Mouse (Mus musculus) neural tube, embryonic 10.5 days (tissue): ENCODE data around the gene Sugct.

Experiments
- DNase-seq: peaks from one replicate; pipeline ENCODE4 v3.0.0-alpha.2; 2017; ENCODE audit warnings: low spot score; ENCODE audit errors: extremely low spot score

Gene Sugct

GRCm38 (mm10) chr13:17039727-17040126, 655.6 kb downstream of the Sugct start:
- no peak for DNase-seq

- no peak for DNase-seq
Observed at GRCm38 (mm10) chr13:17038341-17038740, 657.0 kb downstream of the Sugct start.

- DNase-seq: no peak
Observed at GRCm38 (mm10) chr13:17037899-17038298, 657.5 kb downstream of the Sugct start.

GRCm38 (mm10) chr13:17030761-17031160, 664.6 kb downstream of the Sugct start:
- no peak for DNase-seq

- peak; percentile 22 for DNase-seq
Observed at GRCm38 (mm10) chr13:17028595-17028994, 666.8 kb downstream of the Sugct start.

GRCm38 (mm10) chr13:17027846-17028529, 667.4 kb downstream of the Sugct start:
- no peak for DNase-seq

- DNase-seq: no peak
Observed at GRCm38 (mm10) chr13:17027001-17027400, 668.4 kb downstream of the Sugct start.

- DNase-seq: no peak
Observed at GRCm38 (mm10) chr13:16996464-16996863, 698.9 kb downstream of the Sugct start.

GRCm38 (mm10) chr13:16995321-16995720, 700.0 kb downstream of the Sugct start:
- DNase-seq: no peak

GRCm38 (mm10) chr13:16977743-16978142, 717.6 kb downstream of the Sugct start:
- DNase-seq: no peak

- DNase-seq: no peak
Observed at GRCm38 (mm10) chr13:16971277-16971676, 724.1 kb downstream of the Sugct start.

GRCm38 (mm10) chr13:16968995-16969394, 726.4 kb downstream of the Sugct start:
- no peak for DNase-seq

- DNase-seq: no peak
Observed at GRCm38 (mm10) chr13:16964823-16965475, 730.4 kb downstream of the Sugct start.

GRCm38 (mm10) chr13:16952045-16952444, 743.3 kb downstream of the Sugct start:
- no peak for DNase-seq

GRCm38 (mm10) chr13:16939466-16939811, 755.9 kb downstream of the Sugct start:
- DNase-seq: no peak

- DNase-seq: no peak
Observed at GRCm38 (mm10) chr13:16938552-16939465, 756.5 kb downstream of the Sugct start.

- DNase-seq: no peak
Observed at GRCm38 (mm10) chr13:16937422-16938202, 757.7 kb downstream of the Sugct start.

- no peak for DNase-seq
Observed at GRCm38 (mm10) chr13:16935029-16935428, 760.3 kb downstream of the Sugct start.

GRCm38 (mm10) chr13:16933600-16933999, 761.8 kb downstream of the Sugct start:
- DNase-seq: no peak

GRCm38 (mm10) chr13:16921305-16921704, 774.0 kb downstream of the Sugct start:
- no peak for DNase-seq

- no peak for DNase-seq
Observed at GRCm38 (mm10) chr13:16915697-16916096, 779.7 kb downstream of the Sugct start.
